Mouse (Mus musculus) G1E (cell line): ENCODE measurements at regions not wholly inside any gene's neighbourhood (a gene's known extent, or its start where the extent isn't known, plus 50 kb on each side); places are given as distances from the start of the nearest gene placed in this dataset.

Source experiments
- ATAC-seq: 2 replicates; pipeline ENCODE4 v1.8.0; 2016; ENCODE audit warnings: mild to moderate bottlenecking; ENCODE audit not compliant: insufficient number of reproducible peaks, poor library complexity, low FRiP score, severe bottlenecking; ENCODE audit errors: extremely low read depth
- DNase-seq: peaks from one replicate; pipeline ENCODE4 v3.0.0; 2012; ENCODE audit warnings: low spot score
- H3K27me3 ChIP-seq: 2 replicates; pipeline ENCODE4 v1.6.1; 2012; ENCODE audit warnings: mild to moderate bottlenecking, low read length, inconsistent platforms; ENCODE audit not compliant: insufficient read depth
- H3K36me3 ChIP-seq: replicated peaks from 2 replicates; pipeline ENCODE3; 2012; ENCODE audit warnings: mild to moderate bottlenecking, inconsistent platforms
- H3K4me1 ChIP-seq: 2 replicates; pipeline ENCODE4 v1.6.1; 2012; ENCODE audit warnings: low read depth, low read length, inconsistent platforms, mixed read lengths; ENCODE audit not compliant: insufficient read depth
- H3K4me3 ChIP-seq: 2 replicates; pipeline ENCODE4 v1.5.1; 2012; ENCODE audit warnings: low read depth, mild to moderate bottlenecking, inconsistent platforms, low read length, moderate library complexity, mixed read lengths
- H3K9me3 ChIP-seq: replicated peaks from 2 replicates; pipeline ENCODE4 v1.6.1; 2012; ENCODE audit warnings: inconsistent platforms
- CTCF ChIP-seq: IDR thresholded peaks from 2 replicates; pipeline ENCODE4 v1.5.1; 2012; ENCODE audit warnings: low read depth, low read length, inconsistent platforms, mixed read lengths
- GATA1 ChIP-seq: IDR thresholded peaks from 2 replicates; pipeline ENCODE4 v1.6.1; 2012; ENCODE audit warnings: borderline replicate concordance, low read length, inconsistent platforms, mixed read lengths
- GATA2 ChIP-seq: IDR thresholded peaks from 2 replicates; pipeline ENCODE4 v1.6.1; 2012; ENCODE audit warnings: low read depth, low read length, inconsistent platforms, borderline replicate concordance
- POLR2AphosphoS5 ChIP-seq: IDR thresholded peaks from 2 replicates; pipeline ENCODE4 v1.6.1; 2012; ENCODE audit warnings: low read depth, low read length, inconsistent platforms; ENCODE audit not compliant: insufficient replicate concordance
- TAL1 ChIP-seq: conservative IDR thresholded peaks from 2 replicates; pipeline ENCODE4 v1.6.1; 2012; ENCODE audit warnings: low read depth, low read length, inconsistent platforms, mixed read lengths

GRCm38 (mm10) chr3:34338100-34338499 lies 257.0 kb upstream of the Dnajc19 start:
- DNase-seq: no peak
- Histone ChIP-seq H3K4me1 (no peaks in the 10 kb centered on the region), H3K36me3 (no peaks in the 10 kb centered on the region), H3K4me3 (no peak overlapping the region), H3K9me3 (no peaks in the 10 kb centered on the region), H3K27me3 (no peaks in the 10 kb centered on the region; the same call in 1 of the 2 replicates)
- TF ChIP-seq GATA1: no peak
- no peak for TF ChIP-seq POLR2AphosphoS5
- no peak for TF ChIP-seq GATA2
- no peak for TF ChIP-seq CTCF
- no peak for TF ChIP-seq TAL1
- ATAC-seq: no peak

- Histone ChIP-seq H3K4me1 (no peaks in the 10 kb centered on the region), H3K4me3 (no peak overlapping the region), H3K27me3 (no peaks in the 10 kb centered on the region; the same call in 1 of the 2 replicates), H3K9me3 (no peaks in the 10 kb centered on the region), H3K36me3 (no peaks in the 10 kb centered on the region)
- DNase-seq (no peak), ATAC-seq (no peak)
- TF ChIP-seq TAL1: no peak
- no peak for TF ChIP-seq CTCF
- no peak for TF ChIP-seq GATA1
- TF ChIP-seq GATA2: no peak
- no peak for TF ChIP-seq POLR2AphosphoS5
Measured at GRCm38 (mm10) chr3:34333555-34333954, 252.4 kb upstream of the Dnajc19 start.

- H3K36me3 ChIP-seq: no peaks in the 10 kb centered on the region
- no peaks in the 10 kb centered on the region for H3K9me3 ChIP-seq
- no peaks in the 10 kb centered on the region for H3K4me1 ChIP-seq
- H3K4me3 ChIP-seq: no peak overlapping the region
- no peaks in the 10 kb centered on the region; the same call in 1 of the 2 replicates for H3K27me3 ChIP-seq
- no peak for DNase-seq
- TF ChIP-seq POLR2AphosphoS5 (no peak), TAL1 (no peak), GATA1 (no peak), GATA2 (no peak), CTCF (no peak)
- no peak for ATAC-seq
Measured at GRCm38 (mm10) chr3:34331889-34332276, 250.8 kb upstream of the Dnajc19 start.

- ATAC-seq (no peak), DNase-seq (no peak)
- Histone ChIP-seq H3K9me3 (no peaks in the 10 kb centered on the region), H3K36me3 (no peaks in the 10 kb centered on the region), H3K4me3 (no peak overlapping the region), H3K4me1 (no peaks in the 10 kb centered on the region), H3K27me3 (no peaks in the 10 kb centered on the region)
- TF ChIP-seq GATA1 (no peak), CTCF (no peak), GATA2 (no peak), TAL1 (no peak), POLR2AphosphoS5 (no peak)
Measured at GRCm38 (mm10) chr3:34330970-34331888, 250.1 kb upstream of the Dnajc19 start.

- Histone ChIP-seq H3K36me3 (no peaks in the 10 kb centered on the region), H3K4me3 (no peak overlapping the region), H3K4me1 (no peaks in the 10 kb centered on the region), H3K9me3 (no peaks in the 10 kb centered on the region), H3K27me3 (no peaks in the 10 kb centered on the region)
- TF ChIP-seq CTCF (no peak), GATA1 (no peak), GATA2 (no peak), TAL1 (no peak), POLR2AphosphoS5 (no peak)
- no peak for DNase-seq
- ATAC-seq: no peak
Measured at GRCm38 (mm10) chr3:34328865-34329264, 247.7 kb upstream of the Dnajc19 start.

GRCm38 (mm10) chr3:34325669-34326068 lies 244.5 kb upstream of the Dnajc19 start:
- DNase-seq (no peak), ATAC-seq (no peak)
- H3K9me3 ChIP-seq: no peaks in the 10 kb centered on the region
- no peaks in the 10 kb centered on the region for H3K36me3 ChIP-seq
- TF ChIP-seq TAL1 (no peak), GATA2 (no peak), POLR2AphosphoS5 (no peak), GATA1 (no peak), CTCF (no peak)
- no peaks in the 10 kb centered on the region for H3K4me1 ChIP-seq
- H3K4me3 ChIP-seq: no peak overlapping the region
- no peaks in the 10 kb centered on the region for H3K27me3 ChIP-seq
